Mouse (Mus musculus): ENCODE results near the gene Egfl7. TPM values are rescaled to one million over a fixed set of nuclear protein-coding genes. Genes with fewer than 3 reads are reported as not detected.

Egfl7 gene
- polyA plus RNA-seq, 1 experiment from 2014 or later: 72.2 TPM

- peaks cover 7% of the 10 kb centered on the region; the same call in 1 of the 2 replicates for H3K4me1 ChIP-seq (ENCODE audit: control insufficient read depth, insufficient read depth, low read length)
- ATAC-seq (ENCODE audit: insufficient number of reproducible peaks, low FRiP score, low TSS enrichment, low read depth): no peak
- H3K9ac ChIP-seq (ENCODE audit: low read length): 0 out of 2 replicates have a peak overlapping the region, but pooled peaks have one; percentile 5
- peak; percentile 40 for DNase-seq (ENCODE audit: low spot score)
- H3K9me3 ChIP-seq (ENCODE audit: control insufficient read depth, low read length): no peaks in the 10 kb centered on the region
- 30% methylated on average over 9 of the region's 9 CpGs for WGBS
- H3K27ac ChIP-seq (replicated peaks; ENCODE audit: low read depth, low read length): no peak overlapping the region
- H3K4me2 ChIP-seq (ENCODE audit: low read depth, severe bottlenecking): no peak overlapping the region
- no peaks in the 10 kb centered on the region for H3K27me3 ChIP-seq (ENCODE audit: control insufficient read depth, insufficient read depth, low read length)
- no peaks in the 10 kb centered on the region for H3K36me3 ChIP-seq (ENCODE audit: control insufficient read depth, insufficient read depth, low read length)
- no peak overlapping the region for H3K4me3 ChIP-seq (ENCODE audit: low read depth, low read length)
These were observed 38.4 kb upstream of the Egfl7 start for GRCm38 (mm10) chr2:26541258-26541910.

- DNase-seq (ENCODE audit: low spot score) (no peak), ATAC-seq (ENCODE audit: insufficient number of reproducible peaks, low FRiP score, low TSS enrichment, low read depth) (no peak)
- 86% methylated on average over 4 of the region's 4 CpGs for WGBS
- H3K27me3 ChIP-seq (ENCODE audit: control insufficient read depth, insufficient read depth, low read length): no peaks in the 10 kb centered on the region
- H3K27ac ChIP-seq (replicated peaks; ENCODE audit: low read depth, low read length): no peak overlapping the region
- H3K4me1 ChIP-seq (ENCODE audit: control insufficient read depth, insufficient read depth, low read length): peaks cover 11% of the 10 kb centered on the region
- H3K9me3 ChIP-seq (ENCODE audit: control insufficient read depth, low read length): no peaks in the 10 kb centered on the region
- no peak overlapping the region for H3K4me2 ChIP-seq (ENCODE audit: low read depth, severe bottlenecking)
- no peaks in the 10 kb centered on the region for H3K36me3 ChIP-seq (ENCODE audit: control insufficient read depth, insufficient read depth, low read length)
- H3K9ac ChIP-seq (ENCODE audit: low read length): no peak overlapping the region
- no peak overlapping the region for H3K4me3 ChIP-seq (ENCODE audit: low read depth, low read length)
These were observed 36.7 kb upstream of the Egfl7 start for GRCm38 (mm10) chr2:26543155-26543554.

GRCm38 (mm10) chr2:26543768-26544167, 36.0 kb upstream of the Egfl7 start:
- H3K27me3 ChIP-seq (ENCODE audit: control insufficient read depth, insufficient read depth, low read length): no peaks in the 10 kb centered on the region
- no peak for ATAC-seq (ENCODE audit: insufficient number of reproducible peaks, low FRiP score, low TSS enrichment, low read depth)
- no peak overlapping the region for H3K27ac ChIP-seq (replicated peaks; ENCODE audit: low read depth, low read length)
- no peak for DNase-seq (ENCODE audit: low spot score)
- H3K9me3 ChIP-seq (ENCODE audit: control insufficient read depth, low read length): no peaks in the 10 kb centered on the region
- peaks cover 11% of the 10 kb centered on the region for H3K4me1 ChIP-seq (ENCODE audit: control insufficient read depth, insufficient read depth, low read length)
- 88% methylated on average over 8 of the region's 8 CpGs for WGBS
- no peak overlapping the region for H3K9ac ChIP-seq (ENCODE audit: low read length)
- no peaks in the 10 kb centered on the region for H3K36me3 ChIP-seq (ENCODE audit: control insufficient read depth, insufficient read depth, low read length)
- no peak overlapping the region for H3K4me3 ChIP-seq (ENCODE audit: low read depth, low read length)
- no peak overlapping the region for H3K4me2 ChIP-seq (ENCODE audit: low read depth, severe bottlenecking)

GRCm38 (mm10) chr2:26544265-26544664, 35.5 kb upstream of the Egfl7 start:
- Histone ChIP-seq H3K9me3 (ENCODE audit: control insufficient read depth, low read length) (no peaks in the 10 kb centered on the region), H3K27me3 (ENCODE audit: control insufficient read depth, insufficient read depth, low read length) (no peaks in the 10 kb centered on the region), H3K4me3 (ENCODE audit: low read depth, low read length) (no peak overlapping the region), H3K27ac (replicated peaks; ENCODE audit: low read depth, low read length) (no peak overlapping the region), H3K9ac (ENCODE audit: low read length) (no peak overlapping the region), H3K4me1 (ENCODE audit: control insufficient read depth, insufficient read depth, low read length) (peaks cover 11% of the 10 kb centered on the region), H3K4me2 (ENCODE audit: low read depth, severe bottlenecking) (no peak overlapping the region), H3K36me3 (ENCODE audit: control insufficient read depth, insufficient read depth, low read length) (no peaks in the 10 kb centered on the region)
- no peak for ATAC-seq (ENCODE audit: insufficient number of reproducible peaks, low FRiP score, low TSS enrichment, low read depth)
- DNase-seq (ENCODE audit: low spot score): no peak
- WGBS: 80% methylated on average over 3 of the region's 3 CpGs

GRCm38 (mm10) chr2:26547481-26547880, 32.3 kb upstream of the Egfl7 start:
- WGBS: 25% methylated on average over 2 of the region's 2 CpGs
- ATAC-seq (ENCODE audit: insufficient number of reproducible peaks, low FRiP score, low TSS enrichment, low read depth) (peak; percentile 58; the same call in 1 of the 2 replicates), DNase-seq (ENCODE audit: low spot score) (peak; percentile 55)
- H3K27ac ChIP-seq (replicated peaks; ENCODE audit: low read depth, low read length): peak overlapping the region; percentile 21; the same call in 1 of the 2 replicates
- H3K4me3 ChIP-seq (ENCODE audit: low read depth, low read length): no peak overlapping the region
- no peaks in the 10 kb centered on the region for H3K36me3 ChIP-seq (ENCODE audit: control insufficient read depth, insufficient read depth, low read length)
- no peak overlapping the region for H3K4me2 ChIP-seq (ENCODE audit: low read depth, severe bottlenecking)
- H3K4me1 ChIP-seq (ENCODE audit: control insufficient read depth, insufficient read depth, low read length): peaks cover 4% of the 10 kb centered on the region
- no peaks in the 10 kb centered on the region for H3K9me3 ChIP-seq (ENCODE audit: control insufficient read depth, low read length)
- H3K27me3 ChIP-seq (ENCODE audit: control insufficient read depth, insufficient read depth, low read length): no peaks in the 10 kb centered on the region
- H3K9ac ChIP-seq (ENCODE audit: low read length): no peak overlapping the region

DNA sequence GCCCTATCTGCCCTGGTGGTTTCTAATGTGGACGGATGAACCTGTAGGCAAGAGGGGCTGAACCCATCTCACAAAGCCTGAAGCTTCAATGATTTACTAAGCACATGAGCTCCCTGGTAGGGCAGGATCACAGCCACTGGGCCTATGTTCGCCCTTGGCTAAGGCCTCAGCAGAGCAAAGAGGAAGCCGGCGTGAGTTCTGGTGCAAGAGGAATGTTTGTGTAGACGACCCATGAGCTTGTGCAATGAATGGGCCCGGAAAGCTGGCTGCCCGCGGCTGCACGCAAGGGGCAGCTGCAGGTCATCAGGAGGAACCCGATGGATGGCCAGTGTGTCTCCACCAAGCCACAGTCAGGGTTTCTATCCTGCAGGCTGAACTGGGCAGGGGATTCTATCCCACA, 30.0 kb upstream of the Egfl7 start:
- Histone ChIP-seq H3K4me2 (ENCODE audit: low read depth, severe bottlenecking) (no peak overlapping the region), H3K9ac (ENCODE audit: low read length) (no peak overlapping the region), H3K27ac (replicated peaks; ENCODE audit: low read depth, low read length) (no peak overlapping the region), H3K4me3 (ENCODE audit: low read depth, low read length) (no peak overlapping the region), H3K4me1 (ENCODE audit: control insufficient read depth, insufficient read depth, low read length) (peaks cover 4% of the 10 kb centered on the region), H3K9me3 (ENCODE audit: control insufficient read depth, low read length) (no peaks in the 10 kb centered on the region), H3K36me3 (ENCODE audit: control insufficient read depth, insufficient read depth, low read length) (no peaks in the 10 kb centered on the region), H3K27me3 (ENCODE audit: control insufficient read depth, insufficient read depth, low read length) (no peaks in the 10 kb centered on the region)
- no peak for ATAC-seq (ENCODE audit: insufficient number of reproducible peaks, low FRiP score, low TSS enrichment, low read depth)
- 86% methylated on average over 10 of the region's 10 CpGs for WGBS
- no peak for DNase-seq (ENCODE audit: low spot score)

DNA sequence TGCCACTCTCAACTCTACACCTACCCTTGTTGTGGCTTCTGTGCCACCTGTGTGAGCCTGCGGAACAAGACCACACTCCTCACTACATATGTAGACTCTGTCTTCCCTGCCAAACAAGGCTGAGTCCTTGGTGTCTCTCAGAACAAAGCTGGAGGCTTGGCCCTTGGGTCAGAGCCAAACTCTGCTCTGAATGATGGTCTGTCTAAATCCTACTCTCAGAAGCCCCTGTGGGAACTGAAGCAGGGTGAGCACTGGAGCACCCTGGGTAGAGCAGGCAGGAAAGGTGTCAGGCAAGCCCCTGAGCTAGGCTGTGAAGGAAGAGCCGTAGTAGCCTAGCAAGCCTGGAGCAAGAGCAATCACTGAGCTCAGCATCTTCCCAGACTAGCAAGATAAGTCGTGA, 29.6 kb upstream of the Egfl7 start:
- 62% methylated on average over 3 of the region's 3 CpGs for WGBS
- H3K9ac ChIP-seq (ENCODE audit: low read length): no peak overlapping the region
- H3K4me3 ChIP-seq (ENCODE audit: low read depth, low read length): no peak overlapping the region
- H3K4me2 ChIP-seq (ENCODE audit: low read depth, severe bottlenecking): no peak overlapping the region
- H3K27me3 ChIP-seq (ENCODE audit: control insufficient read depth, insufficient read depth, low read length): no peaks in the 10 kb centered on the region
- H3K4me1 ChIP-seq (ENCODE audit: control insufficient read depth, insufficient read depth, low read length): peaks cover 4% of the 10 kb centered on the region
- H3K9me3 ChIP-seq (ENCODE audit: control insufficient read depth, low read length): no peaks in the 10 kb centered on the region
- ATAC-seq (ENCODE audit: insufficient number of reproducible peaks, low FRiP score, low TSS enrichment, low read depth) (no peak), DNase-seq (ENCODE audit: low spot score) (no peak)
- no peak overlapping the region for H3K27ac ChIP-seq (replicated peaks; ENCODE audit: low read depth, low read length)
- no peaks in the 10 kb centered on the region for H3K36me3 ChIP-seq (ENCODE audit: control insufficient read depth, insufficient read depth, low read length)

GRCm38 (mm10) chr2:26550777-26551176, 29.0 kb upstream of the Egfl7 start:
- no peak overlapping the region for H3K27ac ChIP-seq (replicated peaks; ENCODE audit: low read depth, low read length)
- 80% methylated on average over 3 of the region's 3 CpGs for WGBS
- ATAC-seq (ENCODE audit: insufficient number of reproducible peaks, low FRiP score, low TSS enrichment, low read depth): no peak

GRCm38 (mm10) chr2:26551446-26551845, 28.4 kb upstream of the Egfl7 start:
- DNase-seq (ENCODE audit: low spot score) (no peak), ATAC-seq (ENCODE audit: insufficient number of reproducible peaks, low FRiP score, low TSS enrichment, low read depth) (no peak)
- 68% methylated on average over 8 of the region's 8 CpGs for WGBS
- Histone ChIP-seq H3K4me3 (ENCODE audit: low read depth, low read length) (no peak overlapping the region), H3K9me3 (ENCODE audit: control insufficient read depth, low read length) (no peaks in the 10 kb centered on the region), H3K9ac (ENCODE audit: low read length) (no peak overlapping the region; the same call in 1 of the 2 replicates), H3K36me3 (ENCODE audit: control insufficient read depth, insufficient read depth, low read length) (no peaks in the 10 kb centered on the region), H3K27ac (replicated peaks; ENCODE audit: low read depth, low read length) (no peak overlapping the region), H3K27me3 (ENCODE audit: control insufficient read depth, insufficient read depth, low read length) (no peaks in the 10 kb centered on the region), H3K4me1 (ENCODE audit: control insufficient read depth, insufficient read depth, low read length) (peaks cover 4% of the 10 kb centered on the region), H3K4me2 (ENCODE audit: low read depth, severe bottlenecking) (no peak overlapping the region)

More at GRCm38 (mm10) chr2:26550777-26551176, 29.0 kb upstream of the Egfl7 start:
- Histone ChIP-seq H3K9me3 (ENCODE audit: control insufficient read depth, low read length) (no peaks in the 10 kb centered on the region), H3K9ac (ENCODE audit: low read length) (no peak overlapping the region), H3K36me3 (ENCODE audit: control insufficient read depth, insufficient read depth, low read length) (no peaks in the 10 kb centered on the region), H3K4me1 (ENCODE audit: control insufficient read depth, insufficient read depth, low read length) (peaks cover 4% of the 10 kb centered on the region), H3K4me3 (ENCODE audit: low read depth, low read length) (no peak overlapping the region), H3K4me2 (ENCODE audit: low read depth, severe bottlenecking) (no peak overlapping the region; the same call in 1 of the 2 replicates), H3K27me3 (ENCODE audit: control insufficient read depth, insufficient read depth, low read length) (no peaks in the 10 kb centered on the region)
- no peak for DNase-seq (ENCODE audit: low spot score)

Measured in limb, embryonic 11.5 days (tissue).